Mouse (Mus musculus) retina, postnatal 1 day (tissue): ENCODE data around the gene Sctr.

Experiments used
- DNase-seq: peaks from one replicate; pipeline ENCODE4 v3.0.0-alpha.2; 2012

The Sctr gene

DNA sequence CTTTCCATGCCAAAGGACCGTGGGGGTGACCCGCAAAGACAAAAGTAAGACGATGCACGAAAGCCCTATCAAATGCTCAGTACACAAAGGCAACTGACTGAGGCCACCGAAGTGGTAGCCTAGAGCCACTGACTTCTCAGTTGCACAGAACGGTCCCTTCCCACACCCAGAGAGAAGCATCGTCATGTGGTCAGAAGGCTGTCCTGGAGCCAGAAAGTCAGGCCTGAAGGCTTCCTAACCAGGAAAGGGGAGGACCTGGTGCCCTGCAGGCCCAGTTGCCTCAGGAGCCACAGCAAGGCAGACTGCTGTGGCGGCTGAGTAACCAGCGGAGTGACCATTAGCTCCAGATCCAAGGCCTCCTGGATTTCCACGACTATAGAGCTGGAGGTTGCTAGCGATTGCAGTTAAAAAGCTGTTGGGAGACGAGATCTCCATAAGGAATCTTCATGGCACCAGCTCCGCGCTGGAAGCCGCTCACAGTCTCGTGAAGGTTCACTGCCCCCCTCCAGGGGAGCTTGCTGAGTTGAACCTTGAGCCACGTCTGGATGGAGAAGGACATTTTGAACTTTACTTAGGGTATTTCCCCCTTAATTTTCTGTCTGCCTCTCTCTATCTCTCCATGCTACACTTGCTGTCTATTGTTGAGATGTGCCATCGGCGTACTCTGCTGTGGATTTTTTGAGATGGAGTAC is 103.2 kb downstream of the Sctr start:
- DNase-seq: no peak

DNA sequence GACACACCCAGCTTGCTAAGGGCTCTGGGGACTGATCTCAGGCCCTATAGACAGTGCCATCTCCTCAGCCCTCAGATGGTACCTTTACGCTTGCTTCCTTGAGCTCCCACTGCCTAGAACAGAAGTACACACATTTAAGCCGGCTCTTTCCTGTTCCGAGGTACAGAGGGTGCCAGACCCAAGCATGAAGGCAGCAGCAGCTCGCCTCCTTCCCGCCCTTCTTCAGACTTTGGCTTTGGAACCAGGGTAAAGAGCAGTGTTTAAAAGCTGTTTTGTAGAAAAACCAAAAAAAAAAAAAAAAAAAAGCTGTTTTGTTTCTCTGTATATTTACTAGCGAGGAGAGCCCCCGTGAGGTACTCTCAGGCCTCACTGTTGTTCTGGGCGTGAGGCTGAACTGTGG is 105.1 kb downstream of the Sctr start:
- no peak for DNase-seq

DNA sequence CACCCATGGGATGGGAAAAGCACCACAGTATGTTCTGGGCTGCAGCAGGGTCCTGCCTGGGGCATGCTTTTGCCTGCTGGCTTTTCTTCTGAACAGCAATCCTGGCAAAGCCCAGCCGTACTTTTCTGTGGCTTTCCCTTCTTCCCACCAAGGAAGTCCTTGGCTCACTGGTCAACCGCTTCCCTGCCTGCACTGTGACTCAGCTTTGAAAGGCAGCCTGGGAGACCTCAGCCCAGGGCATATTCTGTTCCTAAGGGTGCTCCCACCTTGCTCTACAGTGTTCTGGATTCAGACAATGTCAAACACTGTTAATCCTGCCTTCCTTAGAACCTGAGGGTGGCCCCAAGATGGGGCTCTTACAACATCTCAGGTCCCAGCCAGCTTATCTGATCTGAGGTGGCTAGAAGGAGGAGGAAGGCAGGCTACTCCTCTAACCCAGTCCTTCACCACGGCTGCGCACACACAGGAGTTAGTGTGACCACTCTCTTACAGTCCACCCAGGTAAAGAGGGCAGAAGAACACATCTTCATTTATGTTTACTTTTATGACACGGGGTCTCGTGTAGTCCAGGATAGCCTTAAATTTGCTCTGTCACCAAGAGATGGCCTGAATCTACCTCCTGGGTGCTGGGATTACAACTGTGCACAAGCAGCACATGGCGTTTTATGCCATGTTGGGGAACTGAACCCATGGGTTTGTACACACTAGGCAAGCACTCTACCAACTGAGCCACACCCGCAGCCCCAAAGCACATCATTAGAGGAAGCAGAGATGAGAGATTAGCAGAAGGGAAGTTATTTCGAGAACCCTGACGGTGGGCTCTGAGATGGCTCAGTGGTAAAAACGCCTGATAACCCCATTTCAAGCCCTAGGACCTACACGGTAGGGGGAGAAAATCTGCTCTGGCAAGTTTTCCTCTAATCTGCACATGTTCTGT is 105.8 kb downstream of the Sctr start:
- no peak for DNase-seq
